Mouse (Mus musculus): ENCODE measurements at regions not wholly inside any gene's neighbourhood (a gene's known extent, or its start where the extent isn't known, plus 50 kb on each side); places are given as distances from the start of the nearest gene placed in this dataset.

GRCm38 (mm10) chr13:112047874-112048273 is 239.1 kb upstream of the Map3k1 start:
- Histone ChIP-seq H3K36me3 (ENCODE audit: control insufficient read depth, insufficient read depth) (no peaks in the 10 kb centered on the region), H3K79me2 (ENCODE audit: control insufficient read depth, insufficient read depth) (no peaks in the 10 kb centered on the region), H3K4me2 (ENCODE audit: low read depth) (no peak overlapping the region), H3ac (ENCODE audit: control insufficient read depth, insufficient read length) (no peak overlapping the region), H3K4me3 (no peak overlapping the region), H3K27me3 (ENCODE audit: control insufficient read depth, insufficient read depth, insufficient read length) (no peaks in the 10 kb centered on the region)
- TF ChIP-seq MYOG (IDR thresholded peaks at IDR 0.05; ENCODE audit: control insufficient read depth in 1 of 3, insufficient read depth in 1 of 3, insufficient read length in 2 of 3, low read depth in 2 of 3) (no peak), REST (IDR thresholded peaks at IDR 0.05; ENCODE audit: insufficient read depth, insufficient read length) (no peak), SRF (IDR thresholded peaks at IDR 0.05; ENCODE audit: control insufficient read depth, insufficient read length, low read depth) (no peak), TCF12 (IDR thresholded peaks at IDR 0.05; ENCODE audit: insufficient read depth, poor library complexity, severe bottlenecking) (no peak), POLR2A (IDR thresholded peaks at IDR 0.05; ENCODE audit: insufficient read length, low read depth) (no peak), CEBPB (IDR thresholded peaks at IDR 0.05; ENCODE audit: insufficient read depth, poor library complexity, severe bottlenecking) (no peak), MYOD1 (IDR thresholded peaks at IDR 0.05; ENCODE audit: control insufficient read depth in 1 of 3, insufficient read length in 2 of 3, low read depth in 2 of 3) (no peak), TCF3 (IDR thresholded peaks at IDR 0.05; ENCODE audit: insufficient read length, low read depth) (no peak), MAX (IDR thresholded peaks at IDR 0.05; ENCODE audit: low read depth) (no peak), E2F4 (IDR thresholded peaks at IDR 0.05; ENCODE audit: insufficient read depth) (no peak), POLR2AphosphoS2 (IDR thresholded peaks at IDR 0.05; ENCODE audit: insufficient read length, low read depth) (no peak), USF1 (IDR thresholded peaks at IDR 0.05; ENCODE audit: low read depth) (no peak)

DNA sequence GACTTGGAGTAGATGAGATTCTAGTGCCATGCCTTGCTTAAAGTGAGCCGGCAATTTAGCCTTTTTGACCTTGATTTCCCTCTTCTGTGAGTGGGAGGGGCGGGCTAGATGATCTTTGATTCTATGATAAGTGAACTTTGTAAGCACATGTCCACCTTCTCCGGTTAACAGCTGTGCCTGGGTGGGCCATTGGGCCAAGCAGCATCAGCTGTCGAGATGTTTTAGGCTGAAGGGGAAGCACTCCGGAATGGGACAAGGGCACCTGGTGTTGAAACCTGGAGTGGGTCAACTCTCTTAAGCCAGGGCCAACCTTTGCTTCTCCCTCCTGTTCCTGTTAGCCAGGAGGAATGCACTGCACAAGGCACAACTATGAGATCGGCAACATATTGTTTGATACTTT is 239.5 kb upstream of the Map3k1 start:
- no peak overlapping the region for H3K4me2 ChIP-seq (ENCODE audit: low read depth)
- no peaks in the 10 kb centered on the region for H3K27me3 ChIP-seq (ENCODE audit: control insufficient read depth, insufficient read depth, insufficient read length)
- H3K36me3 ChIP-seq (ENCODE audit: control insufficient read depth, insufficient read depth): no peaks in the 10 kb centered on the region
- H3ac ChIP-seq (ENCODE audit: control insufficient read depth, insufficient read length): no peak overlapping the region
- peak in 2 of 3 experiments; percentile 23 to 67 for TF ChIP-seq MYOG (IDR thresholded peaks at IDR 0.05; ENCODE audit: control insufficient read depth in 1 of 3, insufficient read depth in 1 of 3, insufficient read length in 2 of 3, low read depth in 2 of 3)
- TF ChIP-seq MYOD1 (IDR thresholded peaks at IDR 0.05; ENCODE audit: control insufficient read depth in 1 of 3, insufficient read length in 2 of 3, low read depth in 2 of 3): peak in 2 of 3 experiments; percentile 22 to 60
- no peak for TF ChIP-seq POLR2AphosphoS2 (IDR thresholded peaks at IDR 0.05; ENCODE audit: insufficient read length, low read depth)
- no peak for TF ChIP-seq SRF (IDR thresholded peaks at IDR 0.05; ENCODE audit: control insufficient read depth, insufficient read length, low read depth)
- no peak overlapping the region for H3K4me3 ChIP-seq
- H3K79me2 ChIP-seq (ENCODE audit: control insufficient read depth, insufficient read depth): no peaks in the 10 kb centered on the region

- no peak overlapping the region for H3K4me2 ChIP-seq (ENCODE audit: low read depth)
- TF ChIP-seq CEBPB (IDR thresholded peaks at IDR 0.05; ENCODE audit: insufficient read depth, poor library complexity, severe bottlenecking) (no peak), MYOG (IDR thresholded peaks at IDR 0.05; ENCODE audit: control insufficient read depth in 1 of 3, insufficient read depth in 1 of 3, insufficient read length in 2 of 3, low read depth in 2 of 3) (no peak), USF1 (IDR thresholded peaks at IDR 0.05; ENCODE audit: low read depth) (no peak), E2F4 (IDR thresholded peaks at IDR 0.05; ENCODE audit: insufficient read depth) (no peak), REST (IDR thresholded peaks at IDR 0.05; ENCODE audit: insufficient read depth, insufficient read length) (no peak), TCF3 (IDR thresholded peaks at IDR 0.05; ENCODE audit: insufficient read length, low read depth) (no peak), SRF (IDR thresholded peaks at IDR 0.05; ENCODE audit: control insufficient read depth, insufficient read length, low read depth) (no peak)
- no peaks in the 10 kb centered on the region for H3K36me3 ChIP-seq (ENCODE audit: control insufficient read depth, insufficient read depth)
- no peaks in the 10 kb centered on the region for H3K79me2 ChIP-seq (ENCODE audit: control insufficient read depth, insufficient read depth)
- H3K27me3 ChIP-seq (ENCODE audit: control insufficient read depth, insufficient read depth, insufficient read length): no peaks in the 10 kb centered on the region
- H3ac ChIP-seq (ENCODE audit: control insufficient read depth, insufficient read length): no peak overlapping the region
- no peak overlapping the region for H3K4me3 ChIP-seq
Observed at GRCm38 (mm10) chr13:112050892-112051291, 237.4 kb upstream of the Ankrd55 start.

- no peaks in the 10 kb centered on the region for H3K79me2 ChIP-seq (ENCODE audit: control insufficient read depth, insufficient read depth)
- no peaks in the 10 kb centered on the region for H3K36me3 ChIP-seq (ENCODE audit: control insufficient read depth, insufficient read depth)
- TF ChIP-seq E2F4 (IDR thresholded peaks at IDR 0.05; ENCODE audit: insufficient read depth) (no peak), POLR2AphosphoS2 (IDR thresholded peaks at IDR 0.05; ENCODE audit: insufficient read length, low read depth) (no peak), USF1 (IDR thresholded peaks at IDR 0.05; ENCODE audit: low read depth) (no peak)
- H3K4me2 ChIP-seq (ENCODE audit: low read depth): no peak overlapping the region
- no peak overlapping the region for H3ac ChIP-seq (ENCODE audit: control insufficient read depth, insufficient read length)
- no peaks in the 10 kb centered on the region for H3K27me3 ChIP-seq (ENCODE audit: control insufficient read depth, insufficient read depth, insufficient read length)
- no peak overlapping the region for H3K4me3 ChIP-seq
Observed at GRCm38 (mm10) chr13:112052011-112052410, 236.2 kb upstream of the Ankrd55 start.

- no peak overlapping the region for H3ac ChIP-seq (ENCODE audit: control insufficient read depth, insufficient read length)
- peak overlapping the region; percentile 29 for H3K4me2 ChIP-seq (ENCODE audit: low read depth)
- no peaks in the 10 kb centered on the region for H3K36me3 ChIP-seq (ENCODE audit: control insufficient read depth, insufficient read depth)
- TF ChIP-seq SRF (IDR thresholded peaks at IDR 0.05; ENCODE audit: control insufficient read depth, insufficient read length, low read depth): no peak
- TF ChIP-seq TCF3 (IDR thresholded peaks at IDR 0.05; ENCODE audit: insufficient read length, low read depth): no peak
- TF ChIP-seq USF1 (IDR thresholded peaks at IDR 0.05; ENCODE audit: low read depth): no peak
- TF ChIP-seq POLR2A (IDR thresholded peaks at IDR 0.05; ENCODE audit: insufficient read length, low read depth): no peak
- no peak for TF ChIP-seq MYOD1 (IDR thresholded peaks at IDR 0.05; ENCODE audit: control insufficient read depth in 1 of 3, insufficient read length in 2 of 3, low read depth in 2 of 3)
- no peak for TF ChIP-seq CEBPB (IDR thresholded peaks at IDR 0.05; ENCODE audit: insufficient read depth, poor library complexity, severe bottlenecking)
- no peak for TF ChIP-seq MYOG (IDR thresholded peaks at IDR 0.05; ENCODE audit: control insufficient read depth in 1 of 3, insufficient read depth in 1 of 3, insufficient read length in 2 of 3, low read depth in 2 of 3)
- no peak for TF ChIP-seq REST (IDR thresholded peaks at IDR 0.05; ENCODE audit: insufficient read depth, insufficient read length)
- no peak for TF ChIP-seq TCF12 (IDR thresholded peaks at IDR 0.05; ENCODE audit: insufficient read depth, poor library complexity, severe bottlenecking)
- no peak for TF ChIP-seq E2F4 (IDR thresholded peaks at IDR 0.05; ENCODE audit: insufficient read depth)
- TF ChIP-seq POLR2AphosphoS2 (IDR thresholded peaks at IDR 0.05; ENCODE audit: insufficient read length, low read depth): no peak
- TF ChIP-seq MAX (IDR thresholded peaks at IDR 0.05; ENCODE audit: low read depth): no peak
- H3K4me3 ChIP-seq: no peak overlapping the region
- no peaks in the 10 kb centered on the region for H3K79me2 ChIP-seq (ENCODE audit: control insufficient read depth, insufficient read depth)
- H3K27me3 ChIP-seq (ENCODE audit: control insufficient read depth, insufficient read depth, insufficient read length): no peaks in the 10 kb centered on the region
Observed at GRCm38 (mm10) chr13:112052456-112052855, 235.8 kb upstream of the Ankrd55 start.

All from myocyte (in vitro differentiated cells).